Mouse (Mus musculus): ENCODE data around the gene St3gal3. TPM values are rescaled to one million over a fixed set of nuclear protein-coding genes. Genes with fewer than 3 reads are reported as not detected.

Gene St3gal3
- polyA plus RNA-seq, 1 experiment: 36.9 TPM

GRCm38 (mm10) chr4:118030330-118030729, 104.4 kb downstream of the St3gal3 start:
- no peak for TF ChIP-seq CTCF (IDR thresholded peaks at IDR 0.05; ENCODE audit: borderline replicate concordance, extremely low read depth, insufficient read depth, insufficient read length)
- no peak for TF ChIP-seq POLR2A (IDR thresholded peaks at IDR 0.05; ENCODE audit: borderline replicate concordance, extremely low read depth, insufficient read depth, insufficient read length, poor library complexity, severe bottlenecking)
- no peak for DNase-seq (ENCODE audit: low read depth)

GRCm38 (mm10) chr4:118029892-118030291, 104.8 kb downstream of the St3gal3 start:
- peak; percentile 43 for DNase-seq (ENCODE audit: low read depth)
- TF ChIP-seq POLR2A (IDR thresholded peaks at IDR 0.05; ENCODE audit: borderline replicate concordance, extremely low read depth, insufficient read depth, insufficient read length, poor library complexity, severe bottlenecking) (no peak), CTCF (IDR thresholded peaks at IDR 0.05; ENCODE audit: borderline replicate concordance, extremely low read depth, insufficient read depth, insufficient read length) (no peak)

GRCm38 (mm10) chr4:118028994-118029393, 105.7 kb downstream of the St3gal3 start:
- TF ChIP-seq POLR2A (IDR thresholded peaks at IDR 0.05; ENCODE audit: borderline replicate concordance, extremely low read depth, insufficient read depth, insufficient read length, poor library complexity, severe bottlenecking) (no peak), CTCF (IDR thresholded peaks at IDR 0.05; ENCODE audit: borderline replicate concordance, extremely low read depth, insufficient read depth, insufficient read length) (no peak)
- peak; percentile 66 for DNase-seq (ENCODE audit: low read depth)

GRCm38 (mm10) chr4:118025931-118026330, 108.8 kb downstream of the St3gal3 start:
- DNase-seq (ENCODE audit: low read depth): no peak
- TF ChIP-seq POLR2A (IDR thresholded peaks at IDR 0.05; ENCODE audit: borderline replicate concordance, extremely low read depth, insufficient read depth, insufficient read length, poor library complexity, severe bottlenecking): no peak
- no peak for TF ChIP-seq CTCF (IDR thresholded peaks at IDR 0.05; ENCODE audit: borderline replicate concordance, extremely low read depth, insufficient read depth, insufficient read length)

GRCm38 (mm10) chr4:118025381-118025780, 109.3 kb downstream of the St3gal3 start:
- no peak for TF ChIP-seq CTCF (IDR thresholded peaks at IDR 0.05; ENCODE audit: borderline replicate concordance, extremely low read depth, insufficient read depth, insufficient read length)
- no peak for TF ChIP-seq POLR2A (IDR thresholded peaks at IDR 0.05; ENCODE audit: borderline replicate concordance, extremely low read depth, insufficient read depth, insufficient read length, poor library complexity, severe bottlenecking)
- DNase-seq (ENCODE audit: low read depth): no peak

DNA sequence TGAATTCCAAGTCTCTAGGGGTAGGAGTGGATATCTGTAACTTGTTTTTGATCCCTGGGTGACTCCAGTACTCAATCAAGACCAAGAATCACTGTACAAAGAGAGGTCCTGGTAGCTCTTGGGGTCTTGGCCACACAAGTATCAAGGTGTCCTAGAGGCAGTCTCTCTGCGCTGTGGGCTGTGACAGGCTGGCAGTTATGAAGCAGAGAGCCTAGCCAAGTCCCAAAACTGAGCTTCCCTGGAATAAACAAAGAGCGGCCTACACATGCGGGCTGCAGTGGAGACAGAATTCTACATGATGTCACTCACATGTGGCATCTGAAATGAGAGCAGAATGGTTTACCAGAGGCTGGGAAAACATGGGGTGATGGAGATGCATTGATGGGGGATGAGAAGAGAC, 111.9 kb downstream of the St3gal3 start:
- TF ChIP-seq CTCF (IDR thresholded peaks at IDR 0.05; ENCODE audit: borderline replicate concordance, extremely low read depth, insufficient read depth, insufficient read length) (no peak), POLR2A (IDR thresholded peaks at IDR 0.05; ENCODE audit: borderline replicate concordance, extremely low read depth, insufficient read depth, insufficient read length, poor library complexity, severe bottlenecking) (no peak)
- DNase-seq (ENCODE audit: low read depth): no peak

DNA sequence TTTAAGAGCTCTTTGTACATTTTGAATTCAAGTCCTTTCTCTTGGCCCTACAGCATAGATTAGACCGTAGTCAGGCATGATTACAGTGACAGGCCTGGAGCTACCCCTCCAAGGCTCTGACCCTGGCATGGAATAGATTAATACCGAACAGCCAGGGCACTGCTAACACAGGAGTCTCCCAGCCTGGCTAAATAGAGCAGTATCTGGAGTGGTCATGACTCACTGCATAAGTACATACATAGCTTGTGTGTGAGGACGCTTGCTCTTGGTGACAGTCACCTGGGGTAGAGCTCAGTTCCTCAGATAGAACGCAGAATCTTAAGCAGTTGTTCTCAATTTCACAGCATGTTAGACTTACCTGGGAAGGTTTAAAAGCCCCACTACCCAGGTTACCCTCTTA, 112.3 kb downstream of the St3gal3 start:
- TF ChIP-seq CTCF (IDR thresholded peaks at IDR 0.05; ENCODE audit: borderline replicate concordance, extremely low read depth, insufficient read depth, insufficient read length) (no peak), POLR2A (IDR thresholded peaks at IDR 0.05; ENCODE audit: borderline replicate concordance, extremely low read depth, insufficient read depth, insufficient read length, poor library complexity, severe bottlenecking) (no peak)
- DNase-seq (ENCODE audit: low read depth): no peak

DNA sequence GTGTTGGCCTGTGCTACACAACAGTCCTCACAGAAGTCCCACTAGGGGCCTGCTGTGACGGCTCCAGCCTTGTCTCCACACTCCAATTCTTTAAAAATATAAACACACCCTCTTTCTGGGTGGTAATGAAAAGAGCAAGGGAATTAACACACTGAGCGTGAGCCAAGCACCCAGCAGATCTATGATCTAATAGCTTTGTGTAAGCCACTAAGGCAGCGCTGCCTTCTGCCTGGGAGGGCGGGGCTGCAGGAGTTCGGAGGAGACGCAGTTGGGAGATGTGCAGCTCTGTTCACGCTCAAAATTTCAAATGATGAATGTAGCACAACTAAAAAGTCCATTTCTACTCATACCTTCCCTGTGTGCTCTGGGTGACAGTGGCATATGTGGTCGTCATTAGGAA, 115.1 kb downstream of the St3gal3 start:
- TF ChIP-seq POLR2A (IDR thresholded peaks at IDR 0.05; ENCODE audit: borderline replicate concordance, extremely low read depth, insufficient read depth, insufficient read length, poor library complexity, severe bottlenecking) (no peak), CTCF (IDR thresholded peaks at IDR 0.05; ENCODE audit: borderline replicate concordance, extremely low read depth, insufficient read depth, insufficient read length) (no peak)
- DNase-seq (ENCODE audit: low read depth): no peak

GRCm38 (mm10) chr4:118019218-118019617, 115.5 kb downstream of the St3gal3 start:
- peak; percentile 35 for DNase-seq (ENCODE audit: low read depth)
- no peak for TF ChIP-seq POLR2A (IDR thresholded peaks at IDR 0.05; ENCODE audit: borderline replicate concordance, extremely low read depth, insufficient read depth, insufficient read length, poor library complexity, severe bottlenecking)
- no peak for TF ChIP-seq CTCF (IDR thresholded peaks at IDR 0.05; ENCODE audit: borderline replicate concordance, extremely low read depth, insufficient read depth, insufficient read length)

DNA sequence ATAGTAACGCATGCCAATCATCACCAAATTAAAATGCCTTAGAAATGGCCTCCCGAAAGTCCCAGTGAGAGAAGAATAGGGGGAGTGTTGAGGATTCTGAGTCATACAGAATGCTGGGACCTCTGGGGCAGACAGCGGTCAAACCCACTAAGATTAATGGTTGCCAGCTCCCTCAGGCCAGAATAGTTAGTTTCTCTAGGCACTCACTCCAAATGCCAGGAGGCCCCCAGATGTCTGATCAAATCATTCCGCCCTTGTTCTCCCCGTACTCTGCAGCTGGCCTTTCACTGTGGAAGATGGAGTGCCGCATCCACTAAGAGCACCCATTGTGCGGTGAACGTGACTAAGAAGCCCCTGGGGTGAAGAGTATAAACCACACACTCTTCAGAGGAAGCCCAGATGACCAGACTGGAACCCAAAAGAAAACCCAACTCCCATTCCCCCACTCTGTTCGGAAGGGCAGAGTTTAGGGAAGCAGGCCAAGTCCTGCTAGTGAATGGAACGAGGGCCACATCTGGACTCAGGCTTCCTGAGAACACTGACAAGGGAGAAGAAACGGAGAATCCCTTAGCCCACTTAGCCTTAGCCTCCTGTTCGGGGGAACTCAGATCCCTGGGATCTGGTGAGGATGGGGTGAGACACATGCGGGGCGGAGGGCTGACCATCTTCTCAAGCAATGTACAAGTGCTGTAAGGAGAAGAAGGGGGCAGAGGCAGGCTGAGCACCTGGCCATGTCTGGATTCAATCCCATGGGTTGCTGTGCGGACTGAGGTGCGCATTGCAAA, 117.5 kb downstream of the St3gal3 start:
- TF ChIP-seq CTCF (IDR thresholded peaks at IDR 0.05; ENCODE audit: borderline replicate concordance, extremely low read depth, insufficient read depth, insufficient read length) (no peak), POLR2A (IDR thresholded peaks at IDR 0.05; ENCODE audit: borderline replicate concordance, extremely low read depth, insufficient read depth, insufficient read length, poor library complexity, severe bottlenecking) (no peak)

DNA sequence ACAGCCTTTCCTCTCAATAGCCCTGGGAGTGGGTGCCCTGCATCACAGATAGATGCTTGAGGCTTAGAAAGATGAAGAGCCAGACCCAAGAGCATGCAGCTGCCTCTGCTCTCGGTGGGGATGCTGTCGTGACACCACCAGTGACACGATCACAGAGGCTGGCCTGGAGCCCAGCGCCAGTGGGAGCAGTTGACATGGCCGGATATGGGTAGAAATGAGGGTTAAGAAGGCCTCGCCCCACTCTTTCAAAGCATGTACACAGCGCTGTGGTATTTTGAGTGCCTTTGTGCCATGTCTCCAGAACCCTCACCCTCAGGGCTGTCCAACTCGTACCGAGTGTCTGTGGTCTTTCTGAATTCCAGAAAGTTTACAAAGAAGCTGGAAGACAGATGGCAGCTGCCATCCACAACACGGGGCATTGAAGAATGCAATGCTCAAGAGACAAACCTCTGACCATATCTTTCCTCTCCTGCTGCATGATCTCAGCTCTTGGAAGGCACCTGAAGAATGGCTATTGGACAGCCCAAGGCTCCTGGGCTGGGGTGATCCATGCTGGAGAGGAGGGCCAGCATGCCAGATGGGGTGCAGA, 118.3 kb downstream of the St3gal3 start:
- TF ChIP-seq POLR2A (IDR thresholded peaks at IDR 0.05; ENCODE audit: borderline replicate concordance, extremely low read depth, insufficient read depth, insufficient read length, poor library complexity, severe bottlenecking): no peak
- TF ChIP-seq CTCF (IDR thresholded peaks at IDR 0.05; ENCODE audit: borderline replicate concordance, extremely low read depth, insufficient read depth, insufficient read length): no peak
- DNase-seq (ENCODE audit: low read depth): no peak

More for the DNA sequence above, 117.5 kb downstream of the St3gal3 start:
- no peak for DNase-seq (ENCODE audit: low read depth)

GRCm38 (mm10) chr4:118015636-118016035, 119.1 kb downstream of the St3gal3 start:
- DNase-seq (ENCODE audit: low read depth): no peak
- TF ChIP-seq CTCF (IDR thresholded peaks at IDR 0.05; ENCODE audit: borderline replicate concordance, extremely low read depth, insufficient read depth, insufficient read length) (no peak), POLR2A (IDR thresholded peaks at IDR 0.05; ENCODE audit: borderline replicate concordance, extremely low read depth, insufficient read depth, insufficient read length, poor library complexity, severe bottlenecking) (no peak)

Data from brain, embryonic 14.5 days (tissue).